Mouse (Mus musculus): Measurements from ENCODE around the gene Ttc23l. TPM values are rescaled to one million over a fixed set of nuclear protein-coding genes. Genes with fewer than 3 reads are reported as not detected.

Gene Ttc23l
- polyA plus RNA-seq, 1 experiment from 2014 or later = not detected

DNA sequence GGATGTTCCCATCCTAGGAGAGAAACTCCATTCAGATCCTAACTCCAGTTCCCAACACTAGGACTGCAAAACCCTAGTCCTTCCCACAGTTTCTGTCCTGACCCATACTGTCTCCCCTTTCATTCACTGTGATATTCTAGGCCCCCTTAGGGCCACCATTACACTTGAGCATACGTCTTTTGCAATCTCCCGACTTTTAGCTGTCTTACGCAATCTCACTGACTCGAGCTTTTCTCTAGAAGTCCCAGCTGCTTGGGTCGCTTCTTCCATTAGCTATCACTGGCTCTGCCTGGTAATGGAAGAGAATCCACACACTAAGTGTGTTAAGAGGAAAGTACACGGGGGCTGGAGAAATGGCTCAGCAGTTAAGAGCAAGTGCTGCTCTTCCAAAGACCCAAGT is 34.6 kb upstream of the Ttc23l start:
- DNase-seq (ENCODE audit: low spot score) = no peak
- no peak for TF ChIP-seq CTCF (IDR thresholded peaks at IDR 0.05; ENCODE audit: low read depth)
- Histone ChIP-seq H3K4me2 (ENCODE audit: low read length) (no peak overlapping the region), H3K4me1 (replicated peaks; ENCODE audit: insufficient read depth, low read length) (peaks cover 9% of the 10 kb centered on the region; the same call in 1 of the 2 replicates), H3K4me3 (replicated peaks; ENCODE audit: low read depth, low read length) (no peak overlapping the region), H3K27ac (no peak overlapping the region), H3K9me3 (replicated peaks; ENCODE audit: low read length) (no peaks in the 10 kb centered on the region), H3K9ac (ENCODE audit: low read depth, low read length) (no peak overlapping the region), H3K36me3 (ENCODE audit: insufficient read depth, low read length) (peaks cover 24% of the 10 kb centered on the region), H3K27me3 (ENCODE audit: insufficient read depth, low read length) (no peaks in the 10 kb centered on the region)
- no peak for ATAC-seq (replicated peaks; ENCODE audit: low FRiP score, low read depth)
- WGBS = 90% methylated on average over 6 of the region's 6 CpGs

DNA sequence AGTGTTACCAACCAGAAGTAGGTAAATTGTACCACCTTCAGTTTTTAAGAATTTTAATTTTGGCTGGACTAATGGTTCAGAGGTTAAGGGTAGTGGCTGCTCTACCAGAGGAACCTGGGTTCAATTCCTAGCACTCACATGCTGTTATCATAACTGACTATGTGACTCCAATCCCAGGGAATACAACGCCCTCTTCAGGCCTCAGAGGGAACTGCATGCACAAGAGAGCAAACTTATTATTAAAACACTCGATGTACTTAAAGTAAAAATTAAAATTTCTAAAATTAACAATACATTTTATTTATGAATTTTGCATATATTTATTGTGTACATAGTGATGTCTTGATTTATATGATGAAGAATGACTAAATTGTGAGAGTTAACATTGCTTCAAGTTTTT is 28.1 kb upstream of the Ttc23l start:
- Histone ChIP-seq H3K4me2 (ENCODE audit: low read length) (no peak overlapping the region), H3K9ac (ENCODE audit: low read depth, low read length) (no peak overlapping the region), H3K27ac (no peak overlapping the region), H3K4me1 (replicated peaks; ENCODE audit: insufficient read depth, low read length) (no peaks in the 10 kb centered on the region), H3K36me3 (ENCODE audit: insufficient read depth, low read length) (peaks cover 12% of the 10 kb centered on the region), H3K4me3 (replicated peaks; ENCODE audit: low read depth, low read length) (no peak overlapping the region), H3K27me3 (ENCODE audit: insufficient read depth, low read length) (no peaks in the 10 kb centered on the region), H3K9me3 (replicated peaks; ENCODE audit: low read length) (no peaks in the 10 kb centered on the region)
- TF ChIP-seq CTCF (IDR thresholded peaks at IDR 0.05; ENCODE audit: low read depth) = peak; percentile 46
- DNase-seq (ENCODE audit: low spot score) = no peak
- ATAC-seq (replicated peaks; ENCODE audit: low FRiP score, low read depth) = no peak
- WGBS = 85% methylated on average over 2 of the region's 2 CpGs

DNA sequence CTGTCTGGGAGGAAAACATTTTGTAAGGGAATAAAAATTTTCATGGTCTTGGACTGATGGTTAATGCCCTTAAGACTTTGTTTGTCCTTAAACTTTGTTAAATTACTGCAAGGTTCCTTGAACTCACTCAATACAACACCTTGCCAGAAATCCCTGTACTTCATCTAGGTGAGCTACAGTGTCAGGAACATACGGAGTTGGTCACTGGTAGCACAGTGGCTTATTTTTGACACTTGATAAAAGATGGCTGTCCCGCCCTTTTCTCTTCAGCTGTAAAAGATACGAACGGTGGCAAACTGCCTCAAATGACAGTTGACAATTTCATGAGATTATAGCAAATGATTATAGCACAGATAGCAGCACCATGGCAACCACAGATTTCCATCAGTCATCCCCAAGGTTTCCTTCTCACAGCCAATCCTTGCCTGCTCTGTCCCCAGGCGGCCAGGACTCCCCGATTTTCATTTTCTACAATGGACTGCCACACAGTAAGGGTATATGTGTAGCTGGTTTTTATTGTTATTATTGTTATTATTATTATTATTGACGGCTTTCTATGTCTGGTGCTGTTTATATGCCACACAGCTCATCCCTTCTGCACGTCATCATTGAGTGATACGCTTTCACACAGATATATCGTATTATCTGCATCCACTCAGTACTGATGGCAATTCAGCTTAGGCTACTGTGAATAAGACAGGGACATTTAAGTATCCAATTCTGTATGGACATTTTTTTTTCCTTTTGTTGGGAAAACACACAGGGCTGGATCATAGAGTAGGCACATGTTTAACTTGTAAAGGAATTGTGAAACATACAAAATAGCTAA is 26.1 kb upstream of the Ttc23l start:
- no peak overlapping the region for H3K9ac ChIP-seq (ENCODE audit: low read depth, low read length)
- H3K36me3 ChIP-seq (ENCODE audit: insufficient read depth, low read length) = peaks cover 12% of the 10 kb centered on the region
- 82% methylated on average over 10 of the region's 10 CpGs for WGBS
- no peak overlapping the region for H3K4me2 ChIP-seq (ENCODE audit: low read length)
- no peaks in the 10 kb centered on the region for H3K27me3 ChIP-seq (ENCODE audit: insufficient read depth, low read length)
- H3K4me3 ChIP-seq (replicated peaks; ENCODE audit: low read depth, low read length) = no peak overlapping the region
- no peak for ATAC-seq (replicated peaks; ENCODE audit: low FRiP score, low read depth)
- TF ChIP-seq CTCF (IDR thresholded peaks at IDR 0.05; ENCODE audit: low read depth) = no peak
- no peaks in the 10 kb centered on the region for H3K9me3 ChIP-seq (replicated peaks; ENCODE audit: low read length)
- H3K27ac ChIP-seq = no peak overlapping the region
- DNase-seq (ENCODE audit: low spot score) = no peak
- no peaks in the 10 kb centered on the region for H3K4me1 ChIP-seq (replicated peaks; ENCODE audit: insufficient read depth, low read length)

- Histone ChIP-seq H3K4me2 (ENCODE audit: low read length) (no peak overlapping the region), H3K27ac (0 out of 2 replicates have a peak overlapping the region, but pooled peaks have one; percentile 15), H3K9ac (ENCODE audit: low read depth, low read length) (no peak overlapping the region), H3K27me3 (ENCODE audit: insufficient read depth, low read length) (no peaks in the 10 kb centered on the region), H3K4me1 (replicated peaks; ENCODE audit: insufficient read depth, low read length) (no peaks in the 10 kb centered on the region), H3K36me3 (ENCODE audit: insufficient read depth, low read length) (peaks cover 14% of the 10 kb centered on the region; the same call in 1 of the 2 replicates), H3K4me3 (replicated peaks; ENCODE audit: low read depth, low read length) (no peak overlapping the region), H3K9me3 (replicated peaks; ENCODE audit: low read length) (no peaks in the 10 kb centered on the region)
- 45% methylated on average over 8 of the region's 8 CpGs for WGBS
- DNase-seq (ENCODE audit: low spot score) (peak; percentile 88), ATAC-seq (replicated peaks; ENCODE audit: low FRiP score, low read depth) (peak; percentile 94)
- TF ChIP-seq CTCF (IDR thresholded peaks at IDR 0.05; ENCODE audit: low read depth) = peak; percentile 96
These were observed 24.9 kb upstream of the Ttc23l start for GRCm38 (mm10) chr15:10583408-10583807.

DNA sequence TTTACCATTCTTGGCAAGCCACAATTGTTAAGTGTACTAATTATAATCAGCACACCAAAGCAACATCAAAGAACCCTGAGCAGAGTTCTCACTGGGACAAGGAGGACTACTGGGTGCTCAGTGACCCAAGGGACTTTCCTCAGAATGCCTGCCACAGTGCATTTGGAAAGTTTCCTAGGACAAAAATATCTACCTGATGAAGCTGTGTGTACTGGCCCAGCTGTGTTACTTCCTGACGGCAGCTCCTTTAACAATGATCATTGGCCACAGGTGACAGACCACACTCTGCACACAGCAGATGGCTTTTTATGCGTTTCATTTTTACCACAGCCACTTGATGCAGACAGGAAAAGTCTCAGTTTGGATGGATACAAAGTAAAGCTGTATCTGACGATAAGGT is 20.7 kb upstream of the Ttc23l start:
- ATAC-seq (replicated peaks; ENCODE audit: low FRiP score, low read depth) = peak; percentile 16; the same call in 1 of the 2 replicates

GRCm38 (mm10) chr15:10566486-10566885 is 8.0 kb upstream of the Ttc23l start:
- ATAC-seq (replicated peaks; ENCODE audit: low FRiP score, low read depth) (no peak), DNase-seq (ENCODE audit: low spot score) (no peak)
- H3K9ac ChIP-seq (ENCODE audit: low read depth, low read length) = no peak overlapping the region
- no peak overlapping the region for H3K4me2 ChIP-seq (ENCODE audit: low read length)
- H3K9me3 ChIP-seq (replicated peaks; ENCODE audit: low read length) = no peaks in the 10 kb centered on the region
- no peak overlapping the region for H3K4me3 ChIP-seq (replicated peaks; ENCODE audit: low read depth, low read length)
- WGBS = 89% methylated on average over 7 of the region's 7 CpGs
- H3K27ac ChIP-seq = no peak overlapping the region
- H3K27me3 ChIP-seq (ENCODE audit: insufficient read depth, low read length) = no peaks in the 10 kb centered on the region
- TF ChIP-seq CTCF (IDR thresholded peaks at IDR 0.05; ENCODE audit: low read depth) = no peak
- H3K4me1 ChIP-seq (replicated peaks; ENCODE audit: insufficient read depth, low read length) = no peaks in the 10 kb centered on the region
- peaks cover 38% of the 10 kb centered on the region for H3K36me3 ChIP-seq (ENCODE audit: insufficient read depth, low read length)

More for the DNA sequence above, 20.7 kb upstream of the Ttc23l start:
- Histone ChIP-seq H3K27ac (no peak overlapping the region), H3K4me3 (replicated peaks; ENCODE audit: low read depth, low read length) (no peak overlapping the region), H3K9me3 (replicated peaks; ENCODE audit: low read length) (no peaks in the 10 kb centered on the region), H3K27me3 (ENCODE audit: insufficient read depth, low read length) (no peaks in the 10 kb centered on the region), H3K4me2 (ENCODE audit: low read length) (no peak overlapping the region), H3K9ac (ENCODE audit: low read depth, low read length) (no peak overlapping the region), H3K4me1 (replicated peaks; ENCODE audit: insufficient read depth, low read length) (no peaks in the 10 kb centered on the region), H3K36me3 (ENCODE audit: insufficient read depth, low read length) (peaks cover 41% of the 10 kb centered on the region)
- TF ChIP-seq CTCF (IDR thresholded peaks at IDR 0.05; ENCODE audit: low read depth) = no peak
- no peak for DNase-seq (ENCODE audit: low spot score)
- 78% methylated on average over 3 of the region's 3 CpGs for WGBS
